Mouse (Mus musculus): ENCODE results near the gene Ahctf1. TPM values are rescaled to one million over a fixed set of nuclear protein-coding genes. Genes with fewer than 3 reads are reported as not detected.

Gene Ahctf1
- 27.0 and 30.6 TPM in 2 replicates for polyA plus RNA-seq (2012; rRNA removed)

- no peak; the same call in 1 of the 2 replicates for TF ChIP-seq CTCF (IDR thresholded peaks at IDR 0.05; ENCODE audit: control insufficient read depth, insufficient read depth, insufficient replicate concordance, low read depth, low read length)
- peak; percentile 98 for TF ChIP-seq POLR2A (IDR thresholded peaks at IDR 0.05; ENCODE audit: control insufficient read depth, low read depth, low read length)
- H3K36me3 ChIP-seq (ENCODE audit: control insufficient read depth, insufficient read depth, low read length), result peaks cover 2% of the 10 kb centered on the region; the same call in 1 of the 2 replicates
- H3K4me1 ChIP-seq (ENCODE audit: control insufficient read depth, insufficient read depth, low read length), result peaks cover 9% of the 10 kb centered on the region; the same call in 1 of the 2 replicates
- H3K27ac ChIP-seq (ENCODE audit: control insufficient read depth, insufficient read depth, low read depth, low read length), result peak within 1 kb of the TSS; percentile 98
- no peaks in the 10 kb centered on the region for H3K27me3 ChIP-seq (ENCODE audit: control insufficient read depth, insufficient read depth, low read length)
- H3K4me3 ChIP-seq (ENCODE audit: control insufficient read depth, low read depth, low read length), result peak within 1 kb of the TSS; percentile 96
Measured at GRCm38 (mm10) chr1:179803513-179804139, at the start of gene Ahctf1. Gene Ahctf1, minus strand, starts transcription at chr1:179803680.

GRCm38 (mm10) chr1:179847759-179848389 is 44.4 kb upstream of the Ahctf1 start:
- peak overlapping the region; percentile 41; the same call in 1 of the 2 replicates for H3K4me3 ChIP-seq (ENCODE audit: control insufficient read depth, low read depth, low read length)
- H3K4me1 ChIP-seq (ENCODE audit: control insufficient read depth, insufficient read depth, low read length), result peaks cover 9% of the 10 kb centered on the region
- TF ChIP-seq CTCF (IDR thresholded peaks at IDR 0.05; ENCODE audit: control insufficient read depth, insufficient read depth, insufficient replicate concordance, low read depth, low read length), result peak; percentile 94
- TF ChIP-seq POLR2A (IDR thresholded peaks at IDR 0.05; ENCODE audit: control insufficient read depth, low read depth, low read length), result no peak
- H3K27ac ChIP-seq (ENCODE audit: control insufficient read depth, insufficient read depth, low read depth, low read length), result no peak overlapping the region
- H3K36me3 ChIP-seq (ENCODE audit: control insufficient read depth, insufficient read depth, low read length), result no peaks in the 10 kb centered on the region
- H3K27me3 ChIP-seq (ENCODE audit: control insufficient read depth, insufficient read depth, low read length), result no peaks in the 10 kb centered on the region

- H3K27me3 ChIP-seq (ENCODE audit: control insufficient read depth, insufficient read depth, low read length), result no peaks in the 10 kb centered on the region
- no peak for TF ChIP-seq POLR2A (IDR thresholded peaks at IDR 0.05; ENCODE audit: control insufficient read depth, low read depth, low read length)
- TF ChIP-seq CTCF (IDR thresholded peaks at IDR 0.05; ENCODE audit: control insufficient read depth, insufficient read depth, insufficient replicate concordance, low read depth, low read length), result no peak
- no peaks in the 10 kb centered on the region for H3K36me3 ChIP-seq (ENCODE audit: control insufficient read depth, insufficient read depth, low read length)
- no peak overlapping the region for H3K27ac ChIP-seq (ENCODE audit: control insufficient read depth, insufficient read depth, low read depth, low read length)
- no peak overlapping the region for H3K4me3 ChIP-seq (ENCODE audit: control insufficient read depth, low read depth, low read length)
- H3K4me1 ChIP-seq (ENCODE audit: control insufficient read depth, insufficient read depth, low read length), result peaks cover 9% of the 10 kb centered on the region
Measured at GRCm38 (mm10) chr1:179847173-179847572, 43.7 kb upstream of the Ahctf1 start.

- Histone ChIP-seq H3K36me3 (ENCODE audit: control insufficient read depth, insufficient read depth, low read length) (no peaks in the 10 kb centered on the region), H3K4me3 (ENCODE audit: control insufficient read depth, low read depth, low read length) (no peak overlapping the region), H3K4me1 (ENCODE audit: control insufficient read depth, insufficient read depth, low read length) (peaks cover 9% of the 10 kb centered on the region), H3K27ac (ENCODE audit: control insufficient read depth, insufficient read depth, low read depth, low read length) (no peak overlapping the region), H3K27me3 (ENCODE audit: control insufficient read depth, insufficient read depth, low read length) (no peaks in the 10 kb centered on the region)
- TF ChIP-seq CTCF (IDR thresholded peaks at IDR 0.05; ENCODE audit: control insufficient read depth, insufficient read depth, insufficient replicate concordance, low read depth, low read length) (no peak), POLR2A (IDR thresholded peaks at IDR 0.05; ENCODE audit: control insufficient read depth, low read depth, low read length) (no peak)
Measured at GRCm38 (mm10) chr1:179845832-179846499, 42.5 kb upstream of the Ahctf1 start.

- peaks cover 9% of the 10 kb centered on the region for H3K4me1 ChIP-seq (ENCODE audit: control insufficient read depth, insufficient read depth, low read length)
- no peak overlapping the region for H3K27ac ChIP-seq (ENCODE audit: control insufficient read depth, insufficient read depth, low read depth, low read length)
- H3K4me3 ChIP-seq (ENCODE audit: control insufficient read depth, low read depth, low read length), result no peak overlapping the region
- H3K36me3 ChIP-seq (ENCODE audit: control insufficient read depth, insufficient read depth, low read length), result no peaks in the 10 kb centered on the region
- no peaks in the 10 kb centered on the region for H3K27me3 ChIP-seq (ENCODE audit: control insufficient read depth, insufficient read depth, low read length)
- peak; percentile 53; the same call in 1 of the 2 replicates for TF ChIP-seq CTCF (IDR thresholded peaks at IDR 0.05; ENCODE audit: control insufficient read depth, insufficient read depth, insufficient replicate concordance, low read depth, low read length)
- TF ChIP-seq POLR2A (IDR thresholded peaks at IDR 0.05; ENCODE audit: control insufficient read depth, low read depth, low read length), result no peak
Measured at GRCm38 (mm10) chr1:179844894-179845293, 41.4 kb upstream of the Ahctf1 start.

GRCm38 (mm10) chr1:179843981-179844380 is 40.5 kb upstream of the Ahctf1 start:
- no peak overlapping the region for H3K27ac ChIP-seq (ENCODE audit: control insufficient read depth, insufficient read depth, low read depth, low read length)

GRCm38 (mm10) chr1:179842568-179842967 is 39.1 kb upstream of the Ahctf1 start:
- H3K4me1 ChIP-seq (ENCODE audit: control insufficient read depth, insufficient read depth, low read length), result peaks cover 10% of the 10 kb centered on the region
- no peak overlapping the region for H3K27ac ChIP-seq (ENCODE audit: control insufficient read depth, insufficient read depth, low read depth, low read length)
- TF ChIP-seq CTCF (IDR thresholded peaks at IDR 0.05; ENCODE audit: control insufficient read depth, insufficient read depth, insufficient replicate concordance, low read depth, low read length) (no peak), POLR2A (IDR thresholded peaks at IDR 0.05; ENCODE audit: control insufficient read depth, low read depth, low read length) (no peak)
- H3K36me3 ChIP-seq (ENCODE audit: control insufficient read depth, insufficient read depth, low read length), result no peaks in the 10 kb centered on the region
- H3K27me3 ChIP-seq (ENCODE audit: control insufficient read depth, insufficient read depth, low read length), result no peaks in the 10 kb centered on the region
- H3K4me3 ChIP-seq (ENCODE audit: control insufficient read depth, low read depth, low read length), result no peak overlapping the region

More at GRCm38 (mm10) chr1:179843981-179844380, 40.5 kb upstream of the Ahctf1 start:
- Histone ChIP-seq H3K4me3 (ENCODE audit: control insufficient read depth, low read depth, low read length) (no peak overlapping the region), H3K36me3 (ENCODE audit: control insufficient read depth, insufficient read depth, low read length) (no peaks in the 10 kb centered on the region), H3K4me1 (ENCODE audit: control insufficient read depth, insufficient read depth, low read length) (peaks cover 9% of the 10 kb centered on the region), H3K27me3 (ENCODE audit: control insufficient read depth, insufficient read depth, low read length) (no peaks in the 10 kb centered on the region)
- TF ChIP-seq CTCF (IDR thresholded peaks at IDR 0.05; ENCODE audit: control insufficient read depth, insufficient read depth, insufficient replicate concordance, low read depth, low read length) (no peak), POLR2A (IDR thresholded peaks at IDR 0.05; ENCODE audit: control insufficient read depth, low read depth, low read length) (no peak)
